Mouse (Mus musculus) liver, adult 2 months (tissue): ENCODE results near the gene Gm26620.

ENCODE experiments used
- CTCF ChIP-seq: fragments of 200-500 bp; IDR thresholded peaks from 2 replicates; pipeline ENCODE4 v1.5.1; 2011; ENCODE audit warnings: low read depth, low read length, control low read depth
- POLR2A ChIP-seq: fragments of 200-500 bp; IDR thresholded peaks from 2 replicates; pipeline ENCODE4 v1.6.1; 2011; ENCODE audit warnings: low read length, control low read depth; ENCODE audit not compliant: insufficient read depth; ENCODE audit errors: extremely low read depth

DNA sequence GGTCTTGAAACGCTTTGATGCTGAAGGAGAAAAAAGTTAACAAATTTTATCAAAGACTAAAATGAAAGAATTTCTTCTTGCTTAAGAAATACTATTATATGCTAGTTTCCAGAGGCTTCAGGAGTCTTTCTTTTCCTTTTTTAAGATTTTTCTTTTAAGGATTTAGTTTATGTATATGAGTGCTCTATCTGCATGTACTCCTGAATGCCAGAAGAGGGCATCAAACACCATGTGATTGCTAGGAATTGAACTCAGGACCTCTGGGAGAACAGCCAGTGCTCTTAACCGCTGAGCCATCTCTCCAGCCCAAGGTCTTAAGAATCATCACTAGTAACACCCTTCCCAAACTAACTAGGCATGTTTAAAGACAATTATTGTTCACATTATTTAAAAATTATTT is 12.9 kb upstream of the Gm26620 start:
- TF ChIP-seq CTCF (peak; percentile 34), POLR2A (no peak)
